Mouse (Mus musculus): Measurements from ENCODE around the gene Usp5. TPM values are rescaled to one million over a fixed set of nuclear protein-coding genes. Genes with fewer than 3 reads are reported as not detected.

Usp5 gene
- polyA plus RNA-seq, 2 experiments, result 105 to 115 TPM

DNA sequence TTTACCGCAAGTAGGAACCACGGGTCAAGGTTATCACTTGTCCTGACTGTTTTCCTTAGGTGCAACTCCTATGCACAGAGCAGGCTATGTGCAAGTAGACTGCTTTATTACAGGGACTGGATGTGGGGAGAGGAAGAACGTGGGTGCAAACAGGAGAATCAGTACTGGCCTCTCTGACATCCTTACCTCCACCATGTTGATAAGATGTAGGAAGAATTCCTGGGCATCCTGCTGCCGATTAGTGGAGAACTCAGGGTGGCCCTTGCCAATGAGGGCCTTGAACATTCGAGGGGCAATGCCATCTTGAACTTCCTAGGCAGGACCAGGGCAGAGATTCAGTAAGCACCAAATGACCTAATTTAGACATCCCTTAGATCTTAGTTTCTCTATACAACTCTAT is 8.4 kb downstream of the Usp5 start:
- ATAC-seq (ENCODE audit: low FRiP score, low read depth), result no peak
- Histone ChIP-seq H3K9ac (ENCODE audit: low read depth, low read length, severe bottlenecking) (no peak overlapping the region), H3K4me1 (ENCODE audit: control insufficient read depth, insufficient read depth, low read length) (no peaks in the 10 kb centered on the region), H3K9me3 (ENCODE audit: control insufficient read depth, low read length) (no peaks in the 10 kb centered on the region), H3K4me3 (replicated peaks; ENCODE audit: low read length) (no peak overlapping the region), H3K36me3 (ENCODE audit: control insufficient read depth, insufficient read depth, low read length) (peaks cover 98% of the 10 kb centered on the region), H3K27ac (replicated peaks; ENCODE audit: low read depth, low read length) (no peak overlapping the region), H3K27me3 (ENCODE audit: control insufficient read depth, insufficient read depth, low read length) (no peaks in the 10 kb centered on the region), H3K4me2 (replicated peaks; ENCODE audit: low read depth, low read length, severe bottlenecking) (no peak overlapping the region)
- no peak for TF ChIP-seq POLR2A (IDR thresholded peaks at IDR 0.05; ENCODE audit: borderline replicate concordance, extremely low read depth, insufficient read depth, insufficient read length)
- no peak for DNase-seq (ENCODE audit: low spot score)
- WGBS, result 91% methylated on average over 5 of the region's 5 CpGs

DNA sequence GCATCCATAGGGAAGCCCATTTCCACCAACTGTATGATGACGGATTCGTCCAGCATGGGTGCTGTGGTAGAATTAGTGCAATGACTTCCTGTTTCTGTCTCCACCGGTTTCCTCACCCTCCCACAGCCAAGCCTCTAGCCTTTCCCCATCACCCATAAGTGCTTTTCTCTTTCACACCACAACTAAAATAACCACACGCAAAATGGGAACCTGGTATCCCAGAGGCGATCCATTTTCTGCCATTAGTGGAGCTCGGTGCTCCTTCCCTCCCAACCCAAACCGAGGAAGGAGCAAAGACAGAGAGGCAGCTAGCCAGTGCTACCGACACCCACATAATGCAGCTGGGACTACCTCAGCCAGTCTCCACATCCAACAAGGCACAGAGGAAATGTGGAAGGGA is 11.3 kb downstream of the Usp5 start:
- Histone ChIP-seq H3K4me3 (replicated peaks; ENCODE audit: low read length) (no peak overlapping the region), H3K27me3 (ENCODE audit: control insufficient read depth, insufficient read depth, low read length) (no peaks in the 10 kb centered on the region), H3K27ac (replicated peaks; ENCODE audit: low read depth, low read length) (no peak overlapping the region), H3K4me1 (ENCODE audit: control insufficient read depth, insufficient read depth, low read length) (peaks cover 10% of the 10 kb centered on the region), H3K9me3 (ENCODE audit: control insufficient read depth, low read length) (no peaks in the 10 kb centered on the region), H3K9ac (ENCODE audit: low read depth, low read length, severe bottlenecking) (no peak overlapping the region), H3K36me3 (ENCODE audit: control insufficient read depth, insufficient read depth, low read length) (peaks cover 77% of the 10 kb centered on the region), H3K4me2 (replicated peaks; ENCODE audit: low read depth, low read length, severe bottlenecking) (no peak overlapping the region)
- TF ChIP-seq POLR2A (IDR thresholded peaks at IDR 0.05; ENCODE audit: borderline replicate concordance, extremely low read depth, insufficient read depth, insufficient read length), result no peak
- 89% methylated on average over 8 of the region's 8 CpGs for WGBS
- DNase-seq (ENCODE audit: low spot score) (no peak), ATAC-seq (ENCODE audit: low FRiP score, low read depth) (no peak)

DNA sequence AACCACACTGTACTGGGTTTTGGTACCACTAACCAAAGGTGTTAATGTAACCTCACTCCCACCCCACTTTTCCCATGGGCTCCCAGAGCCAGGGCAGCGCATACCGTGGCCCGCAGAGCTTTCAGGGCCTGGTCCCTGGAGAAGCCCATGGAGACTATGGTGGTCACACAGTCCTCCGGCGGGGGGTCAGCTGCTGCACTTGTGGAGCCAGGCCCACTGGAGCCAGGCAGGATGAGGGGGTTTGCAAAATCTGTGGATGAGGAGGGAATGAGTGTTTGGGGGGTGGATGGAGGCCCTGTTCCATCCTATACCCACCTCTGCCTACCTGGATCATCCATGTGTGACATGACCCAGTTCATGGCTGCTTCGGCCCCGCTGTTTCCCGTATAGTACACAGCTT is 11.7 kb downstream of the Usp5 start:
- peaks cover 77% of the 10 kb centered on the region for H3K36me3 ChIP-seq (ENCODE audit: control insufficient read depth, insufficient read depth, low read length)

DNA sequence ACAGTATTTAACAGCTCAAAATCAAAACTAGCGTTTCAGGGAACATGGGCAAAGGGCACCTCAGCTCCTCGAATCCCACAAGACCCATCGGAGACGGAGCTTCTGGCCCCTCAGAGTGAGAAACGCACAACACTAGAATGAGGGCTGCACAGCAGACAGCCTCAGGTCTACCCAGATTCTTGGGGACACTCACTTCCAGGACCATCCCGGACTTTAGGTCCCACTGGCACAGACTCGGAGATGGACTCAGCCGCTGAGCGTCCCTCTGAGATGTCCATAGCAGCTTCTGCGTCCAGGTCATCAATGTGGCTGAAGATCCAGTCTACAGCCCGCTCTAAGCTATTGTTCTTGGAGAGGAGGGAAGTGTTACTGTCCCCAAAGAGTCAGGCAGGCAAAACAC is 12.2 kb downstream of the Usp5 start:
- H3K27ac ChIP-seq (replicated peaks; ENCODE audit: low read depth, low read length), result no peak overlapping the region
- no peaks in the 10 kb centered on the region for H3K27me3 ChIP-seq (ENCODE audit: control insufficient read depth, insufficient read depth, low read length)
- no peak overlapping the region for H3K4me2 ChIP-seq (replicated peaks; ENCODE audit: low read depth, low read length, severe bottlenecking)
- no peak for TF ChIP-seq POLR2A (IDR thresholded peaks at IDR 0.05; ENCODE audit: borderline replicate concordance, extremely low read depth, insufficient read depth, insufficient read length)
- peaks cover 17% of the 10 kb centered on the region for H3K4me1 ChIP-seq (ENCODE audit: control insufficient read depth, insufficient read depth, low read length)
- ATAC-seq (ENCODE audit: low FRiP score, low read depth), result no peak
- peaks cover 77% of the 10 kb centered on the region for H3K36me3 ChIP-seq (ENCODE audit: control insufficient read depth, insufficient read depth, low read length)
- H3K9me3 ChIP-seq (ENCODE audit: control insufficient read depth, low read length), result no peaks in the 10 kb centered on the region
- WGBS, result 95% methylated on average over 11 of the region's 11 CpGs
- no peak for DNase-seq (ENCODE audit: low spot score)
- H3K4me3 ChIP-seq (replicated peaks; ENCODE audit: low read length), result no peak overlapping the region
- H3K9ac ChIP-seq (ENCODE audit: low read depth, low read length, severe bottlenecking), result no peak overlapping the region

More for the DNA sequence above, 11.7 kb downstream of the Usp5 start:
- no peak overlapping the region for H3K4me2 ChIP-seq (replicated peaks; ENCODE audit: low read depth, low read length, severe bottlenecking)
- H3K9me3 ChIP-seq (ENCODE audit: control insufficient read depth, low read length), result no peaks in the 10 kb centered on the region
- no peak overlapping the region for H3K4me3 ChIP-seq (replicated peaks; ENCODE audit: low read length)
- no peak overlapping the region for H3K9ac ChIP-seq (ENCODE audit: low read depth, low read length, severe bottlenecking)
- no peaks in the 10 kb centered on the region for H3K27me3 ChIP-seq (ENCODE audit: control insufficient read depth, insufficient read depth, low read length)
- no peak for DNase-seq (ENCODE audit: low spot score)
- 96% methylated on average over 8 of the region's 8 CpGs for WGBS
- no peak for TF ChIP-seq POLR2A (IDR thresholded peaks at IDR 0.05; ENCODE audit: borderline replicate concordance, extremely low read depth, insufficient read depth, insufficient read length)
- no peak for ATAC-seq (ENCODE audit: low FRiP score, low read depth)
- peaks cover 13% of the 10 kb centered on the region for H3K4me1 ChIP-seq (ENCODE audit: control insufficient read depth, insufficient read depth, low read length)
- H3K27ac ChIP-seq (replicated peaks; ENCODE audit: low read depth, low read length), result no peak overlapping the region

GRCm38 (mm10) chr6:124816611-124817010 is 12.7 kb downstream of the Usp5 start:
- Histone ChIP-seq H3K4me2 (replicated peaks; ENCODE audit: low read depth, low read length, severe bottlenecking) (no peak overlapping the region), H3K9me3 (ENCODE audit: control insufficient read depth, low read length) (no peaks in the 10 kb centered on the region), H3K4me3 (replicated peaks; ENCODE audit: low read length) (no peak overlapping the region), H3K27ac (replicated peaks; ENCODE audit: low read depth, low read length) (no peak overlapping the region), H3K4me1 (ENCODE audit: control insufficient read depth, insufficient read depth, low read length) (peaks cover 21% of the 10 kb centered on the region), H3K27me3 (ENCODE audit: control insufficient read depth, insufficient read depth, low read length) (no peaks in the 10 kb centered on the region), H3K36me3 (ENCODE audit: control insufficient read depth, insufficient read depth, low read length) (peaks cover 77% of the 10 kb centered on the region), H3K9ac (ENCODE audit: low read depth, low read length, severe bottlenecking) (no peak overlapping the region)
- WGBS, result 84% methylated on average over 4 of the region's 4 CpGs
- DNase-seq (ENCODE audit: low spot score) (no peak), ATAC-seq (ENCODE audit: low FRiP score, low read depth) (no peak)
- TF ChIP-seq POLR2A (IDR thresholded peaks at IDR 0.05; ENCODE audit: borderline replicate concordance, extremely low read depth, insufficient read depth, insufficient read length), result no peak
